Mouse (Mus musculus) megakaryocyte, adult 5-6 weeks (primary cell): ENCODE measurements around the gene Mrm3. TPM values are rescaled to one million over a fixed set of nuclear protein-coding genes. Genes with fewer than 3 reads are reported as not detected.

Source experiments
- ATAC-seq: 2 replicates; pipeline ENCODE4 v1.8.0; 2016; ENCODE audit warnings: mild to moderate bottlenecking, inconsistent platforms; ENCODE audit not compliant: poor library complexity, severe bottlenecking
- total RNA-seq, 2 experiments: library from RNA; stranded (forward) in 1 of 2; stranded (reverse) in 1 of 2; fragments of 153-499, 151-499 nt in 1 of 2; fragments of 221-1000, 200-1000 nt in 1 of 2; gene quantifications; 2 replicates each; pipeline versions ENCODE4 v1.2.3 to v1.2.4; 2015 to 2017

Mrm3 gene
- total RNA-seq, 2 experiments from 2014 or later, result 5.9 to 7.5 TPM

- ATAC-seq, result no peak
These were observed 43.1 kb downstream of the Mrm3 start for GRCm38 (mm10) chr11:76286534-76287126.

GRCm38 (mm10) chr11:76287301-76287700, 43.8 kb downstream of the Mrm3 start:
- ATAC-seq, result no peak

- ATAC-seq, result peak; percentile 79
These were observed 45.1 kb downstream of the Mrm3 start for GRCm38 (mm10) chr11:76288645-76289044.

- ATAC-seq, result no peak
These were observed 46.9 kb downstream of the Mrm3 start for GRCm38 (mm10) chr11:76290367-76290766.

- ATAC-seq, result no peak
These were observed 48.4 kb downstream of the Mrm3 start for GRCm38 (mm10) chr11:76291960-76292359.

GRCm38 (mm10) chr11:76292398-76292797, 48.9 kb downstream of the Mrm3 start:
- no peak for ATAC-seq

GRCm38 (mm10) chr11:76292831-76293230, 49.3 kb downstream of the Mrm3 start:
- ATAC-seq, result no peak

- no peak for ATAC-seq
These were observed 50.6 kb downstream of the Mrm3 start for GRCm38 (mm10) chr11:76294078-76294477.

- no peak for ATAC-seq
These were observed 51.3 kb downstream of the Mrm3 start for GRCm38 (mm10) chr11:76294836-76295235.

GRCm38 (mm10) chr11:76297252-76297651, 53.7 kb downstream of the Mrm3 start:
- ATAC-seq, result no peak

- ATAC-seq, result no peak
These were observed 55.0 kb downstream of the Mrm3 start for GRCm38 (mm10) chr11:76298457-76299000.

Other genes starting within 250 kb of the Mrm3 start
- not detected in 2 replicates for gene 1700016K19Rik, start 243.8 kb upstream of the Mrm3 start, total RNA-seq (2015)
- not detected in 2 replicates for gene 1700016K19Rik, start 243.8 kb upstream of the Mrm3 start, total RNA-seq (2017)
- gene Rflnb, start 215.9 kb upstream of the Mrm3 start, total RNA-seq (2015), result 34.6 and 37.5 TPM in 2 replicates
- gene Rflnb, start 215.9 kb upstream of the Mrm3 start, total RNA-seq (2017), result 45.7 and 54.6 TPM in 2 replicates
- gene Vps53, start 64.1 kb upstream of the Mrm3 start, total RNA-seq (2015), result 22.2 and 30.5 TPM in 2 replicates
- 31.5 and 32.8 TPM in 2 replicates for gene Vps53, start 64.1 kb upstream of the Mrm3 start, total RNA-seq (2017)
- 2.1 and 2.4 TPM in 2 replicates for gene Fam57a, start 64.0 kb upstream of the Mrm3 start, total RNA-seq (2015)
- gene Fam57a, start 64.0 kb upstream of the Mrm3 start, total RNA-seq (2017), result 1.8 and 1.9 TPM in 2 replicates
- not detected in 2 replicates for gene Dbil5, start 26.1 kb upstream of the Mrm3 start, total RNA-seq (2015)
- not detected in 2 replicates for gene Dbil5, start 26.1 kb upstream of the Mrm3 start, total RNA-seq (2017)
- gene Gemin4, start 26.1 kb upstream of the Mrm3 start, total RNA-seq (2015), result 2.1 and 6.1 TPM in 2 replicates
- 2.9 and 6.0 TPM in 2 replicates for gene Gemin4, start 26.1 kb upstream of the Mrm3 start, total RNA-seq (2017)
- gene Glod4, start within 50 bp of the Mrm3 start, total RNA-seq (2015), result 41.2 and 63.4 TPM in 2 replicates
- gene Glod4, start within 50 bp of the Mrm3 start, total RNA-seq (2017), result 89.6 and 159 TPM in 2 replicates
- 9.4 and 15.1 TPM in 2 replicates for gene Nxn, start 155.4 kb downstream of the Mrm3 start, total RNA-seq (2015)
- 8.7 and 12.3 TPM in 2 replicates for gene Nxn, start 155.4 kb downstream of the Mrm3 start, total RNA-seq (2017)
- gene Timm22, start 163.2 kb downstream of the Mrm3 start, total RNA-seq (2015), result 10.5 and 11.0 TPM in 2 replicates
- gene Timm22, start 163.2 kb downstream of the Mrm3 start, total RNA-seq (2017), result 6.5 and 10.3 TPM in 2 replicates